Mouse (Mus musculus) lung, adult 2 months (tissue): Measurements from ENCODE around the gene Aifm1.

Experiments
- CTCF ChIP-seq: fragments of 200-500 bp; IDR thresholded peaks from 2 replicates; pipeline ENCODE4 v1.5.1; 2011; ENCODE audit warnings: mild to moderate bottlenecking, low read length, control low read depth; ENCODE audit not compliant: insufficient read depth
- POLR2A ChIP-seq: fragments of 200-500 bp; IDR thresholded peaks from 2 replicates; pipeline ENCODE4 v1.6.1; 2011; ENCODE audit warnings: low read depth, mild to moderate bottlenecking, control low read depth, low read length, borderline replicate concordance; ENCODE audit errors: extremely low read depth

GRCm38 (mm10) chrX:48428642-48429041, 84.7 kb downstream of the Aifm1 start:
- TF ChIP-seq POLR2A: no peak
- no peak for TF ChIP-seq CTCF
